Mouse (Mus musculus): Measurements from ENCODE around the gene St5.
A peak's percentile ranks its signal among the peaks of the same experiment; 100 is the strongest.

St5 gene

GRCm38 (mm10) chr7:109700213-109700612 is 3.2 kb downstream of the St5 start:
- DNase-seq (ENCODE audit: low read depth), result peak; percentile 19

DNA sequence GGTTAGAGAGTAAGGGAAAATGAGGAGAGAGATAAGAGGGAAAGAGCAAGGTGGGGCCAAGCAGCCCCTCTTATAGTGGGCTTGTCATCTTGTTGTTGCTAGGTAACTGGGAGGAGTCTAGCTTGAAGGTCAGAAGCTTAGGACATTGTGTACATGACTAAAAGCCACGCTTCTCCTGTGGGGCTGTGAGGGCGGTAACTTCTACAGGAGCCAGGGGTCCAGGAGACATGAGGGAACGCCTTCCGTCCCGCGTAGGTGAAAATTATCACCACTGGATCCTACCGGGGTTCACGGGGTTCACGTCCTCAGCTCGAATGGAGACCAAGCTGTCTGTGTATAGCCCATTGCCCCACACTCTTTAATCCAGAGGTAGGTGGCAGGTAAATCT is 8.1 kb downstream of the St5 start:
- no peak for DNase-seq (ENCODE audit: low read depth)

DNA sequence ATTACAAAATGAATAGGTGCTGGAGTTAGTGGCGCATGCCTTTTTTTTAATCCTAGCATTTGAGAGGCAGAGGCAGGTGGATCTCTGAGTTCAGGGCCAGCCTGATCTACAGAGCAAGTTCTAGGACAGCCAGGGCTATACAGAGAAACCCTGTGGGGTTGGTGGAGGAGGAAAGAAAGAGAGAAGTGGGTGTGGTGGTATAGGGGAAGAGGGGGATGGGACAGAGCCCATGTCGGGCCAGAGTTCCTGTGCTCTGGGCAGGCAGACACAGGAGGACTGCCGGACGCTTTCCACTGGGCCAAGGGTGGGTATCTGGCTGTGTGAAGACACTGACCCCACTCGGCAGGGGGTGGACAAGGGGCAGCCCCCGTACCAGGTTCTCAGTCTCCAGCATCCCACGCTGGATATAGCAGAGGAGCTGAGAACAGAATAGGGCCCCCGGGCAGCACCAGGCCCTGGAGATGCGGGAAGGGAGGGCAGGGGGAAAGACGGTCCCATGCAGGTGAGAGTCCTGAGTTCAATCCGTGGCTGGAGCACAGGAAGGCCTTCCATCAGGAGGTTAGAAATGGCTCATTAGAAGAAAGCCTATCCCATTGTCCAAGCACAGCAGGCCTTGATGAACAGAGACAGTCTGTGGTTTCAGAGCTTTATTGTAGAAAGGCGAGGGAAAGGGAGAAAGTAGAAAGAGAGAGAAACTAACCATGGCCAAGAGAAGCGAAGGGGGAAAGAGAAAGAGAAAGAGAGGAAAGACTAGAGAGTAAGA is 8.6 kb downstream of the St5 start:
- no peak for DNase-seq (ENCODE audit: low read depth)

GRCm38 (mm10) chr7:109690961-109691360 is 12.4 kb downstream of the St5 start:
- DNase-seq (ENCODE audit: low read depth), result no peak

- no peak for DNase-seq (ENCODE audit: low read depth)
These were observed 13.3 kb downstream of the St5 start for GRCm38 (mm10) chr7:109690101-109690500.

- no peak for DNase-seq (ENCODE audit: low read depth)
These were observed 16.7 kb downstream of the St5 start for GRCm38 (mm10) chr7:109686585-109687128.

- no peak for DNase-seq (ENCODE audit: low read depth)
These were observed 22.5 kb downstream of the St5 start for GRCm38 (mm10) chr7:109680879-109681278.

DNA sequence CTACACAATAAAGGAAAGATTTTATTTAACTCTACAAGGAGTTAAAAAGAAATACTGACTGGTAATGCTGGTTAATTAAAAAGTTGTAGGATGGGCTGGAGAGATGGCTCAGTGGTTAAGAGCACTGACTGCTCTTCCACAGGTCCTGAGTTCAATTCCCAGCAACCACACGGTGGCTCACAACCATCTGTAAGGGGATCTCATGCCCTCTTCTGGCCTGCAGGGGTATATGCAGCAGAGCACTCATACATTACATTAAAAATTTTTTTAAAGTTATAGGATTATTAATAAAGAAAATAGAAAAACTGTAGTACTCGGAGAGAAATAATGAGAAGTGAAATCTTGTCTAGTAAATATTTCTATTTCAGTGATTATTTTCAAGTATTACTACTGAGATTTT is 23.1 kb downstream of the St5 start:
- DNase-seq (ENCODE audit: low read depth), result no peak

GRCm38 (mm10) chr7:109674944-109675628 is 28.3 kb downstream of the St5 start:
- DNase-seq (ENCODE audit: low read depth), result no peak

GRCm38 (mm10) chr7:109671581-109672471 is 31.6 kb downstream of the St5 start:
- no peak for DNase-seq (ENCODE audit: low read depth)

- DNase-seq (ENCODE audit: low read depth), result no peak
These were observed 33.8 kb downstream of the St5 start for GRCm38 (mm10) chr7:109669426-109670170.

DNA sequence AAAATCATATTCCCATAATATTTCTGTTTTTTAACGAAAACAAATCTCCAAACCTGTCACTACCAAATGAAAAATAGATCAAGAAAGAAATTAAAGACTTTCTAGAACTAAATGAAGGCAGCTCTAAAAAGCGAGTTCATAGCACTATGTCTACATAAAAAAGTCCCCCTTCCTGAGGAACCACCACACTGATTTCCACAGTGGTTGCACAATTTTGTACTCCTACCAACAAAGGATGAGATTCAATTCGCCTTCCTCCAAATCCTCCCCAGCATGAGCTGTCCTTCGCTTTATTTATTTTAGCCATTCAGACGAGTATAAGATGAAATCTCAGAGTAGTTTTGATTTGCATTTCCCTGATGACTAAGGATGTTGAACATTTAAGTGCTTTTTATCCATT is 36.7 kb downstream of the St5 start:
- no peak for DNase-seq (ENCODE audit: low read depth)

GRCm38 (mm10) chr7:109662626-109663025 is 40.8 kb downstream of the St5 start:
- DNase-seq (ENCODE audit: low read depth), result no peak

DNA sequence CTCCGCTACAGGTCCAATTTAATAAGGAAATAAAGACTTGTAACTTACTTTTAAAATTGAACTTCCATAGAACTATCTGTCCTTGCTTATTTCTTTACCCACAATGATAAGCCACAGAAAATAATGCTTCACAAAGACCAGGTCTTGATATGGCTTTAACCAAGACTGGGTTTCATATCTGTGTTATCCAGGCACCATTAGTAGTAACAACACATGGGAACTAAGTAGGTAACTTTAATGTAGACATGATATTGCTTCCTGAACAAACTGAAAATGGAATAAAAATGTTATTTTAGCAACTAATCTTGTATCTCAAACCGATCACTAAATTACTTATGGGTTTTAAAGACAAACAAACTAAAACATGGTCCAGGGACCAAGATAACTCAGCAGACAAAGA is 44.1 kb downstream of the St5 start:
- DNase-seq (ENCODE audit: low read depth), result no peak

DNA sequence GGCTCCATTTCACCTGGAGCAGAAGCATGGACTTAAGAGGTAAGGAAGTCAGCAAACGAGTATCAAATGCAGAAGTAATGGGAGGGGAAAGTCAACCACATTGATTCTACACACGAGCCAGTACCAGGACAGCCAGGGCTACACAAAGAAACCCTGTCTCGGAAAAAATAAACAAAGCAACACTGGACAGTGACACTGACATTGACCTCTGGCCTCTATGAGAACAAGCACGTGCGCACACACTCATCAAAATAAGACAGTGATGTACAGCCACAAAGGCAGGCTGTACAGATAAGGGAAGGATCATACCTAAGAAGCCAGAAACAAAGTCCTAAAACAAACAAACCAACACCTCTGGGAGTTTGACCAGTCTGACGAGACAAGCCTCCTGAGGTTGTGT is 45.5 kb downstream of the St5 start:
- no peak for DNase-seq (ENCODE audit: low read depth)

DNA sequence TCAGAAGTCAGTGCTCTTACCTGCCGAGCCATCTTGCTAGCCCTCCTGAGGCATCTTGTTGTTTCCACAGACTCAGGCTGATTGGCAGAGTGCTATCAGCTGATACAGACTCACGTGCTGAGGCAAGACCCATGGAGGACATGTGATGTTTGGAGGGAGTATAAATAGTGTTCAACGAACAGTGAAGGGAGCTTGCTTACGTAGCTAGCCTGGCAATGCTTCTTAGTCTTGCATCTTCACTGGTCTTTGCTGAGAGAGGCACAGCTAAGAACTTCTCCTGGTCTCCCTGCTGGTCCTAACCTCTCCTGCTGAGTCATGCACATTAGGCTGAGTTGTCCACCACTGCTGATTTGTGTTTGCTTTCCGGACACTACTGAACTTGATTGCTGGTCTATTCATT is 48.5 kb downstream of the St5 start:
- no peak for DNase-seq (ENCODE audit: low read depth)

DNA sequence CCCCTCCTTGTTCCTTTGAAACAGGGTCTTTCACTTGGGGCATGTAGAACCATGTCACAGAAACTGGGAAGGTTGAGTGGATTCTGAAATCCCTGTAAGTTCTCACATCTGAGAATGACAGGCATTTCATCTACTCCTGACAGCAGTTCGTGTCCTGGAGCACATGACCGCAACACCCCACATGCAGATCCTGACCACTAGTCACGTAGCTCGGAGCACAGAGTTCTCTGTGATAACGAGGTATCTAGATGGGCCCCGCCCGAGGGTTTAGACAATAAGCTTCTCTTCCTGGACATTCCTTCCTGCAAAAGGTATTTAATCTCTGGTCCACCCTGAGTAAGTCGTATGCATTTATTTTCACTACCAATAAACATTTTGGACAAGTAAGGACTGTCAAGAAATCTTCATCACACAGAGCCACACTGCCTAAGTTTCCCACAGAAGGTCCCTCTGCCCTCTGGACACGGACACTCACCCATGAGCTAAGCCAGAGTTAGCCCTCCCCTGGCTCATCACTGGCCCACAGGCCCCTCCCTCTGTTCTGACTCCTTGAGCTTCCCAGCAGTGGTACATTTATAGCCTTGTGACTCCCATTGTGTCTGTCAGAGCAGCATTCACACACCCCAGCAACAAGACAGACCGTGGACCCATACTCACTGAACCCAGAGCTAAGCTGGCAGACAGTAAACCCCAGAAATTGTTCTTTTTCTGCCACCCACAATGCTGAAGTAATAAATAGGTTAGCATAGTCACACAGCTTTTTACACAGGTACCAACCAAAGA is 54.4 kb downstream of the St5 start:
- no peak for DNase-seq (ENCODE audit: low read depth)

DNA sequence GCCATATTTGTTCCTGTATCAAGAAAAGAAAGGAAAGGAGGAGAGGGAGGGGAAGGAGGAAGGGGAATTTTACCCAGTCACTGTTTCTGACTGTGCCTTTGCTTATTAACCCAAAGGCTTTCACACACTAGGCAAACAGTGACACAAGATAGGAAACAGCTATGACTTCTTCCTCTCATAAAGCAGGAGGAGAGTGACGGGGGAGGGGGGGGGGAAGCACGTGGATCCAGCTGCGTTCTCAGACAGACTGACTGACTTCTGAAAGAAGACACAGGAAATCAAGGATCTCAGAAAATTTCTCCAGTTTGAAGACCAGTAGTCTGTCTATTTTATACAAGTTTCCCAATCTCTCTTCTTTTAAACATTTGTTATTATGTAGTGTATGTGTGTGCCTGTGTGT is 56.8 kb downstream of the St5 start:
- peak; percentile 7 for DNase-seq (ENCODE audit: low read depth)

GRCm38 (mm10) chr7:109643305-109643994 is 60.0 kb downstream of the St5 start:
- DNase-seq (ENCODE audit: low read depth), result no peak

DNA sequence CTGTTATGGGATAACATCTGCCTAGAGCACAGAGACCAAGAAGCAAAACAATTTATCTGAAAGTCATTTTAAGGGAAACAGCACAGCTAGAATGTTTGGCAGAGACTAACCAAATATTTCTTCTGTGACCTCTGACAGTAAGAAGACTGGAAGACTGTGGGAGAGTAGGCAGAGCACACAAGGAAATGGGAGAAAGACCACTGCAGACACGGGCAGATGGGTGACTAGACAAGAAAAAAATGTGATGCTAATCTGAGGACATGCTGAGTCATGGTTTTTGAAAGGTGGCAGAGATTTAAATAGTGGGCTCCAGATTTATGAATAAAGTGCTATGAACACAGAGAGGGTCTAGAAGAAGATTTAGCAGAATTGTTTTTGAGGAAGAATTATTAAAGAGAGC is 61.4 kb downstream of the St5 start:
- no peak for DNase-seq (ENCODE audit: low read depth)
